Mouse (Mus musculus) megakaryocyte, embryonic 14.5 days (primary cell): ENCODE measurements around the gene Slc25a44.

Experiments used
- FLI1 ChIP-seq: IDR thresholded peaks from 2 replicates; pipeline ENCODE4 v1.6.1; 2012; ENCODE audit warnings: low read length, inconsistent platforms, mixed read lengths
- GATA1 ChIP-seq: IDR thresholded peaks from 3 replicates; pipeline ENCODE4 v1.6.1; 2012; ENCODE audit warnings: mixed read lengths, low read length, inconsistent platforms, borderline replicate concordance

DNA sequence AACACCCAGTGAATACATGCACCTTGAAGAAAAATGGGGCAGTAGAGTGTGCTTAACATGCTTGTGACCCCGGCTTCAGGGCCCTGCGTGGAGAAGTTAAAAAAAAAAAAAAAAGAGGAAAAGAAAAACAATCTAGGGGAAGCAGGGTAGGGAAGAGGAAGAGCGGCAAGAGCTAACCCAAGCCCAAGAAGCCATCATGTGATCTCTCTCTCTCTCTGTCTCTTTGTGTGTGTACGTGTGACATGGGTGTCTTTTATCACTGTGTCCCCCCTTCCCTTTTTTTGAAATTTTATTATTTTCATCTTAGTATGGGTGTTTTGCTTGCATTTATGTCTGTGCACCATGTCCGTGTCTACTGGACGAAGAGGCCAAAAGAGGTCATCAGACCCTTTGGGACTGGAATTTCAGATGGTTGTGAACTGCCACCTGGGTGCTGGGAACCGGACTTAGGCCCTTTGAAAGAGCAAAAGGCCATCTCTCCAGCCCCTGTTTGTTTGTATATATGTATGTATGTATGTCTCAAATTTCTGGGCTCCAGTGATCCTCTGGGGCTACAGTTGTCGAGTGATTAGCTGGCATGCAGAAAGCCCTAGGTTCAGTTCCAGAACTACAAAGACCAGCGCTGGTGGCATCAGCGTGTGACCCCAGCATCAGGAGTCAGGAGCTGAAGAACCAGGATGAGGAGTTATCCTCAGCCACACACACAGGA lies 21.3 kb downstream of the Slc25a44 start:
- TF ChIP-seq GATA1 = no peak
- no peak for TF ChIP-seq FLI1
